Mouse (Mus musculus): ENCODE data around the gene Trpm3.

The Trpm3 gene

DNA sequence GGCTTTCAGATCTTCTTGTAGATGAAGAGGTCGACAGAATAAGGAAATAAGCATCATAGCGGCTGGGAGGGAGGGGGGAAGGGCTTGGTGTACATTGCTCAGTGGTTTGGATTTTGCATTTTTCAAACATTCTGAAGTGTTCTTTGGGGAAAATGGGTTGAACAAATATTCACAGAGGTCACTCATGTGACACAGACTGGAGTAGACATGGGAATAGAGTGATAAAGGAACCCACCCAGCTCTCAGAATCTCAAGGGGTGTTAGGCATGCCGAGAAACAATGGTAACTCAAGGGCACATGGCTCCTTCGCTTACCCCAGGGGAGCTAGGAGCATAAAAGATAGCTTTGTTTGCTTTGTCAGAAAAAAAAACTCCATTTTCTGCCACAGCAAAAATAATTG, 330.8 kb downstream of the Trpm3 start:
- in situ Hi-C loops (cut with MboI; ENCODE audit: unreplicated experiment in 2 of 2), result no loop called here

DNA sequence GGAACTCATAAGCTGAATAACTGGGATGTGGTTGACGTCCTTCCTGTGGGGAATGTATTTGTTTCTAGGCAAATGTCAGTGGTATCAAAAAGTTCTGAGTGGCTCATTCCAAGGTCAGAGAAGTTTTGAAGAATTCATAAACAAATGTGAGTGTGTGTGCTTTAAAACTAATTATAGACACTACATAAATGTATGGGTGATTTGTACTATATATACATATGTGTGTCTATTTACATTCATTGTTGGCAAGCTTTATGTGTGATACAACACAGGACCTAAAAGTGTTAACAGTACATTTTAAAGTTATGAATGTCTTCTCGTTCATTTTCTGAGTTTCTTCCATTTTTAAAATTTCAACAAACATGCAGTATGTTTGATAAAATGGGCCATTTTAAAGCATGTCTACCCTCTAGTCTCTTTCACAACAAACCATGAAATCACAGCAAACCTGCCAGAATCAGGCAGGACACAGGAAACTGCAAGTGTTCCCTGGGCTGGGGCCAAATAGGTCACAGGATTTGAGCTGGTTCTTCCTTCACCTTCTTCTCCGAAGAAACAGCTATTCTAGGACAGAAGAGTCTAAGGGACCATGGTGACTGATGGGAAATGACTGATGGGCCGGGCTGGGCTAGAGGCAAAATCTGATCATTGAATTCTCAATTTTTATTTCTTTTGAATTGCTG, 334.3 kb downstream of the Trpm3 start:
- in situ Hi-C loops (cut with MboI; ENCODE audit: unreplicated experiment in 2 of 2), result no loop called here

DNA sequence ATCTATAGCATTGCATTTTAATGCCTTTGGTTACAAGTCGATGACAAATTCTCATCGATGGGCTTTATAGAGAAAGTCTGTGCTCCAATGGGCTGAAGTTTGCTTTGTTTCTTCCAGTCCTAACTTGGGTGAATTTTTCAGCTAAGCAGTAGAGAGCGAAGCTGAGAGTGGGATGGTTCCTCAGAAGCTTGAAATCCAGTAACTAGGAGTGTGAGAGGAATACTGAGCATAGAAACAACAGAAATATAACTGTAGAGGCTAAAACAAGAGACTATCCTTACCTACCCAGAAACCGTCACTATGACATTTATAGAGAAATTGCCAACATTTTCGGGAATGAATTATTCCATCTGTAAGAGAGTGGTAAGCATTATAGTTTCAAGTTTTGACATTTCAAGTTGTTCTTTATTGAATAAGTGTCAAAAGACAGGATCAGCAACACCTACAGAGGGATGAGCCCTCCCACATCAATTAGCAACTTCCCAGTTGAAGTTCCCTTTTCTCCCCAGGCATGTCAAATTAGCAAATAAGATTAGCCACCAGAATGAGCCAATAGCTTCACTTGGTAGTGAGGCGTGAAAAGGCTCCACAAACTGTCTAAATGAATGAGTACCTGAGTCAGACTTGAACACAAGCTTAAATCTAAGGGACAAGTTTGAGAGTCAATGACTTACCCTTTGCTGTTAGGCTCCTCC, 339.6 kb downstream of the Trpm3 start:
- in situ Hi-C loops (cut with MboI; ENCODE audit: unreplicated experiment in 2 of 2), result no loop called here

DNA sequence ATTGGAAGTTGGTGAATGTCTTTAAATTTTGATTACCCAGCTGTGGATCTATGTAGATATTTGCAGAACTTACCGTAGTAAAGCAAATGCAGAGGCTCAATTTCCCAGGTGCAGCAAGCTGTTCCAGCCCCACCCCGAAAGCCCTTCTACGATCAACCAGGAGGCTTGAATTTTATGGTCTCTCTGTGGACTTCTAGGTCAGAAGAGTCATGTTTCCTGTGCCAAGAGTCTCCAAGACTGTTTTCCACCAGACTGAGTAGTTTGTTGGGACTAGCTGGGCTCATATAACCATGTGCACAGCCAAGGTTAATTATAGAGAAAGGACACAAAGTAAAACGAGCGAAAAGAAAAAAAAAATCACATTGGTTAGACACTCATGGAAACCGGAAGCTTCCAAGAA, 364.6 kb downstream of the Trpm3 start:
- in situ Hi-C loops (cut with MboI; ENCODE audit: unreplicated experiment in 2 of 2), result no loop called here

DNA sequence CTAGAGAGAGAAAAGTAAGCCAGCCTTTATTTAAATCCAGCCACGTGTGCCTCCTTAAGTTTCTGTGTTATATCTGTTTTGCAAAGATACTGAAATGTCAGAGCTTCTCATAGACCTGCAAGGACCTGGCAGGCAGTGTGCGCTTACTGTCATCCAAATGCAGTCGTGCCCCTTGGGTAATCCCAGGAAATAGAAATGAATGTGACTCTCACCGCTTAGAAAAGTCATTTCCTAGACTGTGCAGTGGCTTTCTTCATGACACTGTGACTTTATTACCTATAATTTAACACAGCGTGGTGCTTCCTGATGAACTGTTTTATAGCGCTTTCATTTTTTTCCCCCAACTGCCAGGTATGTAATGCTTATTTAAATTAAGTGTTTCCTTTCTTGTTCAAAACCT, 379.7 kb downstream of the Trpm3 start:
- in situ Hi-C loops (cut with MboI; ENCODE audit: unreplicated experiment in 2 of 2), result no loop called here

DNA sequence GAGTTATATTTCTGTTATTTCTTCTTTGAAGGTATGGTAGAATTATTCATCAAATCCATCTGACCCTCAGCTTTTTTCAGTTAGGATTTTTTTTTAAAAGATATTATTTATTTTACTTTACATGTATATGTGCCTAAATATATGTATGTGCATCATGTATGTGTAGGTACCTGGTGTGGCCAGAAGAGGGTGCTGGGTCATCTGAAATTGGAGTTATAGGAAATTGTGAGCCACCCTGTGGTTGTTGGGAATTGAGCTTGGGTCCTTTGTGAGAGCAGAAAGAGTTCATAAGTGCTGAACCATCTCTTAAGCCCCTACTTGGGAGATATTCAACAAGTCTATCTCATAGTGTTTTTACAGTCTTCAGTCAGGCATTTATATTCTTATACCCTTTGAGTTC, 389.1 kb downstream of the Trpm3 start:
- in situ Hi-C loops (cut with MboI; ENCODE audit: unreplicated experiment in 2 of 2), result no loop called here

DNA sequence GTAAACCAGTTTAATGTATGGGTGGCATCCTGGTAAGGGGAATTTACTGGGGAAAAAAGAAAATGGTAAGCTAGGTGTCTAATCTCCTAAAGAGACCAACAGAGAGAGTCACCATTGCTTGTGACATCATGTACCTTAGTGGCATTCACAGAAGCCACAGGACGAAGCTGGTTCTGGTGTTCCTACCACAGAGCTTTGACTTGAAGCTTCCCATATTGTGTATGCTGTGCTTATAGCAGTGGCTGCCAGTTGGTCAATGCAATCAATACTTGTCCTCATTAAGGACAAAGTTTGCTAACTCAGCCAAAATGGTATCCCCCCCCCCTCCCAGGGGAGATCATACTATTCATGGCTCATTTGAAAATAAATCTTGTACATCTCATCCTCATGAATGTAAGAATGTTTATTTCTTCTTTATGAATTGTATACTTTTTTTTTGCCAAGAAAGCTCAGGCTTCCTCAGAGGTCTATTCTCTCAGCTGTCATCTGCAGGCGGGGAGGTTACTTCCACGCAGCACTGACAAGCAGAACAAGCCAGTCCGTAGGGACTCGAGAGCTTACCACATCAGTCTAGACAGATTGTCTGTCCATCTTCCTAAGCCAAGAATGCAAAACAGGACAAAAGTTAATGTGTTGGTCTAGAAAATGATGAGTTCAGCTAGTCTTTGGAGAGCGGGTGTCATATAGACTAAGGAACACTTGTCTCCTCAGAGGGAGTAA, 404.3 kb downstream of the Trpm3 start:
- in situ Hi-C loops (cut with MboI; ENCODE audit: unreplicated experiment in 2 of 2), result no loop called here

DNA sequence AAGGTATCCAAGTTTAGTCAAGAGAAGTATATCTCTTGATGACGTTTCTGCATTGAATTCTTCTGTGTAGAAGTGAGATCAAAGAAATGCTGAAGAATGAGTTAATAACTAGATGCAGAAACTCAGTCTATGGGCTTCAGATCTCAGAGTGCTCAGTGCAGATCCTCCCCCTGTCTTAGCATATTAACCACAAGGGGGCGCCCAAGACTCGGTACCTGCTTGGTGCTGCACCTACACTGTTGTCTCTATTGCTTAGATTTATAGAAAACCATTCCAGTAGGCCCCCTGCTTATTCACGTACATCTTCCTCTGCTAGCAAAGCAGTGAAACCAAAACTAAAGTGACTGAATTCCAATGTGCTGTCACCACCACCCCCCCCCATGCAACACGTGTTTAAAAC, 413.3 kb downstream of the Trpm3 start:
- in situ Hi-C loops (cut with MboI; ENCODE audit: unreplicated experiment in 2 of 2), result loop anchor here (5.0 to 10.0 kb wide), 2 partner anchors 970 to 973 kb away; no protein-coding TSS in a partner anchor

DNA sequence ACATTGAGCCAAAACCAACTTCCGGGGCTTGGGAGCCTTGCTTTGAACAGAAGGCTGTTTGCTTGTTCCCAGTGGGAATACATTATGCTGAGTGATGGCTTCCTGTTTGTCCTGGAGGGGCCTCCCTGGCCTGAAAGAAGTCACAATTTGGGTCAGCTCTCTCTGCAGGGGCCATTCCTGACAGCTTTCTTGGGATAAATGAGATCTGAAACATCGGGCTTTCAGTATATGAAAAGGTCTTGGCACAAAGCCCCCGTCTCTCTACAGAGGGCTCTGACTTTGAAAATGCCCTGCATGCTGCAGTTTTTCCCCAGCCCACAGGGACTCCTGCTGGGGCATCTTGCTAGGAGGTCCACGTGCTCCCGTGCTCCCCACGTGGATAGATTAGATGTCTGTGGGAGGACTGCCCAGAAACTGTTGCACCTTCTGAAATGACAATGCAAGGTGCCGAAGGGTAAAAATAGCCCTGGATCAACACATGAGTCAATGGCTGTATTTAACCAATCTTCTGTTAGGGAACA, 415.6 kb downstream of the Trpm3 start:
- in situ Hi-C loops (cut with MboI; ENCODE audit: unreplicated experiment in 2 of 2), result loop anchor here (5.0 to 10.0 kb wide), 2 partner anchors 968 to 970 kb away; no protein-coding TSS in a partner anchor

DNA sequence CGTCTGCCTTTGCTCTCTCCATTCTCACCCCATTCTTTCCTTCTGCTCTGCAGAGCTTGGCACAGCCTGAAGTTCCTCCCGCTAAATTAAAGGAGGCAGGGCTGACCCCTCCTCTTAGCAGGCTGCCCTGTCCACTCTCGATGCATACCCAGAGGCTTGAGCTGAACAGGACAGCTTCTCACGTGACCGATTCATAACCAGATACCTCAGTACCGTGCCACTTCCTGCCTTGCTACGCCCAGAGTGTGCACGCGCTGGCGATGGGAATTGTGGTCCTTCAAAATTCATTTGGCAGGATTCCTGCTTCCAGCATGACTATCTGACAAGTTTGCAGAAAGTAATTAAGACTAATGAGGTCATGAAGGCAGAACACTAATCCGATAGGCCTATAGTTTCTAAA, 433.6 kb downstream of the Trpm3 start:
- in situ Hi-C loops (cut with MboI; ENCODE audit: unreplicated experiment in 2 of 2), result no loop called here

DNA sequence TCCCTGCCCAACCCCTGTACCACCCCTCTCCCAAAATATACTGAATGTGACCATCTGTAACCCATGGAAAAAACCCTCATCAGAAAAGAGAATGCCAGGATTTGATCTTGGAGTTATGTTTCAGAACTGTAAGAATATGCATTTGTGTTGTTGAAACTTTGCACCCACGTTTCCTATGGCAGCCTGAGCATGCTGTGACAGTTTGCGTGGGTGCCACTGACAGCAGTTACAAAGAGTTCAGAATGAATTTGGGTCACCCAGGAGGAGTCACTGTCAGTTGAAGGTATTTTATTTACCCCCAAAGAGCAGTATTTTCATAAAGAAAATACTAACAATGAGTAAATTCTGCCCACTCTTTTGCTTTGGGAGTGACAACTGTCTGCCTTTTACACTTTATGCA, 434.0 kb downstream of the Trpm3 start:
- in situ Hi-C loops (cut with MboI; ENCODE audit: unreplicated experiment in 2 of 2), result no loop called here

DNA sequence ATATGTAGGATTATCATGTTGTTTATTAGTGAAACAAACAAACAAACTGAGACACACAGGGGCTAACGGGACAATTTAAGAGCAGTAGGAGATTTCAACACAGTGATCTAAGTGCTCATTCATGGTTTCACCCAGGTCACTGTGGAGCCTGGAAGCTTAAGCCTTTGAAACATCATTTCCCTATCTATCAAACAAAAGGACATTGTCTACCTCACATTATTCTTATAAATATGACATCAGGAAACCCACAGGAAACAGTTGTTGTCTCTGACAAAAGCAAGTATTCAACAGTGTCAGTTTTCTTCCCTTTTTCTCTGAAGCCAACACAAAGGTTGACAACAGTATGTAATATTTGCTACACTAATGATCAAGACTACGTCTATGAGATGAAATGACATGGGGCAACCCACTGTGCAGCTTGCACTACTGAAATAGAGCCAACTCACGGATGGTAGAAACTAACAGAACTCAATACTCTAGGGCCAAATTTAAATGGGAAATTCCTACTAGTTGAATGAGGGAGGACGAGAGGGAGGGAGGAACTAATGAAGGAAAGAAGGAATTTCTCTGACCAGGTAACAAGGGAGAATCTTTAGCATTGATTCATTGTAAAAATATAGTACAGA, 443.4 kb downstream of the Trpm3 start:
- in situ Hi-C loops (cut with MboI; ENCODE audit: unreplicated experiment in 2 of 2), result no loop called here

DNA sequence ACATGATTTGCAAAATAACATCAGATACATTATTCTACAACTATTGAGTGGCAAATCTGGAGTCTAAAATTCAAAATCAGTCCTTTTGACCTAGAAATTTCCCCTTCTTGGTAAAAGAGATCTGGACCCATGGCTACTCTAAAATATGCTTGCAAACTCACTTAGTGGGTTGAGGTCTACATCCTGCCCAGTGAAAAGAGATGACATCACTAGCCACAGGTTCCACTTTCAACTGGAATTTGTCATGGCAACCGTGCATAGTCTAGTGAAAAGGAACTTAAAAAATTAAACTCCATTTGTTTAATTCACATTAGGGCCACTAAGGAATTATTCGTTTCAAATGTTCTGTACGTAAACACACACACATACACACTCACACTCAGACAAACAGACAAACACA, 455.6 kb downstream of the Trpm3 start:
- in situ Hi-C loops (cut with MboI; ENCODE audit: unreplicated experiment in 2 of 2), result no loop called here

DNA sequence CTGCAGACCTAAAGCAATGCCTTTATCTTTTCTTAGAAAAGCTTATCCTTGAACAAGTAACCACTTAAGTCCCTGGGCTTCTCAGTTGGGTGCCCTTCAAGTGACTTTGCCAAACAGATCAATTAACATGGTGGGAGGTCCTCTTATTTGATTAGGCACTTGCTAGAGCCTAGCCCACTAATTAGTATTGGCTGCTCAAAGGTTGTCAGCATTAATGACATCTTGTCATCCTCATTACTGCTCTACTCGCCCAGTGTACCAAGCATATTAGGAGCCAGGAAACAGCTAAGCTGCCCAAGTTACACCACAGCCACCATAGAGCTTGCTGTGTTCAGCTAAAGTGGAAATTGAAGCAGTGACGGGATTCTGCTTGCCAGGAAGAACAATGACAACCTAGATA, 456.4 kb downstream of the Trpm3 start:
- in situ Hi-C loops (cut with MboI; ENCODE audit: unreplicated experiment in 2 of 2), result no loop called here

DNA sequence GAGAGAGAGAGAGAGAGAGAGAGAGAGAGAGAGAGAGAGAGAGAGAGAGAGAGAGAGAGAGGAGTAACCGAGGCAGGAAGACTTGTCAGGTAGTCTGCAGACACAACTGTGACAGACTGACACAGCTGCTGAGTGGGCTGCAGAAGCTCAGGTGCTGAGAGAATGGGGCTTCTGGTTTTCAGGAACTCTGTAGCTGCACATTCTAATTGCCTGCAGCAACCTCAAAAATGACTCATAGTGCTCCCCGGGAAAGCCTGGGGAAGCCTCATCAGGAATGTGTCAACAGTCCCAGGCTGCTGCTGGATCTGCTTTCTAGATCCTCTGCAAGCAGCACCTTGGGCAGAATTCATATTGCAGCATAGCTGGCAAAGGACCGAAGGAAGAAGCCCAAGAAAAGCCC, 457.9 kb downstream of the Trpm3 start:
- in situ Hi-C loops (cut with MboI; ENCODE audit: unreplicated experiment in 2 of 2), result no loop called here

DNA sequence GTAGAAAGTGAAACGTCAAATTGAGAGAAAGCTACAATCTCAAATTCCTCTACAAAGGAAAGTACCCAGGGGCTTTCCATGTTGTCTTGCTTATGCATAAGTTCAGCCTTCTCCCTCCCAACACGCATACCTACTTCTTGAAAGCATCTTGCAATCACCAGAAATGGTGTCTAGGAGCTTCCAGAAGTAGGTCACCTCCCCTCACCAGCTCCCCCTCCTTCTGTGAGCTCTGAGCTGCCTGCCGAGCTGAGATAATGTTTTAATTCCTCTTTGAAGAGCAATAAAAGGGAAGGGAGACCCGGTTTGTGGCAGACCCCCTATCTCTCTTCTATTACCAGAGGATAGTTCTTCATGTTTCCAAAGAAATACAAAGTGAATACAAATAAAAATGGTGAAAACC, 465.5 kb downstream of the Trpm3 start:
- in situ Hi-C loops (cut with MboI; ENCODE audit: unreplicated experiment in 2 of 2), result no loop called here

DNA sequence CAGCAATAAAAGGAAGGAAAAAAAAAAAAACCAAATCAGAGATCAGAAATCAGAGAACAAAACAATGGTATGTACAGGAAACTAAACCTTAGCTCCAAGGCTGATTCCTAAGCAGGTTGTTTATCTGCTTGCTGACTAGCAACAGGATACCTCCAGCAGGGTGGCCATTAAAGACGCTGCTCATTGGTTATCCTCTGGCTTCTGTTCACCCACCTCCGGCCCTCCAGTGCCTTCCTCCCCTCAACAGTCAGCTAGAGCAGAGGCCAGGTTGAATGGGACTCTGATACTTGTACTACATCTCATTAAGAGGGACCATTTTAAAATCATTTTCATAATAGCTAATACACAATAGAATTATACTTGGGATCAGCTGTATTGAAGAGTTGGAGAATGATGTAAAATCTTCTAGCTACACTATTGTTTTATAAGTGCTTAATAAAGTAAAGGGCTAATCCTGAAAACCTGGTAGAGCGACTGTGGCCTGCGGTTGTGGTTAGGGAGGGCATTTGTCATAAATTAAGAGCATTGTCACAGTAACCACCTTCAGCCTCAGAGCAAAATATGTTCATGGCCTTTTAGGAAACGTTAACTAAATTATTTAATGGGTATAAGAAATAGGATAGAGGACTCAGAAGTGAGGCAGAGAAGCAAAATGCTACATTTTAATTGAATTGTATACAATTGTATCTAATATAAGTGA, 469.3 kb downstream of the Trpm3 start:
- in situ Hi-C loops (cut with MboI; ENCODE audit: unreplicated experiment in 2 of 2), result no loop called here

DNA sequence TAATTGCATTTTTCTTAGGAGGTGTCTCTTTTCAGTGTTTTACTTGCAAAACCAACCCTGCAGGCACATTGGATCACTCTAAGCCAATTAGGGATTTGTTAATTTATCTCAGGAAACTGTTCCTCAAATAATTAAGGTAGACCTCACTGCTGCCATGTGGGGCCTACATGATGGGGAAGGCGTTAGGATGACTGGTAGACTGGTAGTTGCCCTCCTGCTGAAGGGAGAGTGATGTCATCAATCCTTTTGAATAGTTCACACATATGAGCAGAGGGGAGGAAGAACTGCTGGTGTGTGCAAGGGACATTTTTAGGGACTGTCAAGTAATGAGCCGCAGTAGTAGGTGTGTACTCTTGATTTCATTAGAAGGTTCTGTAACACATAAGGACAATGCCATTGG, 472.8 kb downstream of the Trpm3 start:
- in situ Hi-C loops (cut with MboI; ENCODE audit: unreplicated experiment in 2 of 2), result no loop called here

DNA sequence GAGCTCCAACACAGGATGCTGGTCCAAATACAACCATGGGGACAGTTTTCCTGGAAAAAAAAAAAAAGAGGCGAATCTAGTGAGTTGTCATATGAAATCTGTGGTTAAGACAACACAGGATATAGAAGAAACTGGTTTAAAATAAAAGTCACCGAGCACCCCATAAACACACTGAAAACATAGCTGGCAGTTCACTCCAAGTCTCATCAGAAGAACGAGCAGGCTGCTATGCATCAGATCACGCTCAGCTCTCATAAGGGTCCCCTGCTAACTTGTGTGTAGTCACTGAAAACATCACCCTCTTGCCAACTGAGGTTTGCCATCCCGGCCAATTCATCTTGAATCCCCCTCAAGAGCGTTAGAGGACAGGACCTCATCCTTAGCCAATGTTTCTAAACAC, 476.5 kb downstream of the Trpm3 start:
- in situ Hi-C loops (cut with MboI; ENCODE audit: unreplicated experiment in 2 of 2), result no loop called here

DNA sequence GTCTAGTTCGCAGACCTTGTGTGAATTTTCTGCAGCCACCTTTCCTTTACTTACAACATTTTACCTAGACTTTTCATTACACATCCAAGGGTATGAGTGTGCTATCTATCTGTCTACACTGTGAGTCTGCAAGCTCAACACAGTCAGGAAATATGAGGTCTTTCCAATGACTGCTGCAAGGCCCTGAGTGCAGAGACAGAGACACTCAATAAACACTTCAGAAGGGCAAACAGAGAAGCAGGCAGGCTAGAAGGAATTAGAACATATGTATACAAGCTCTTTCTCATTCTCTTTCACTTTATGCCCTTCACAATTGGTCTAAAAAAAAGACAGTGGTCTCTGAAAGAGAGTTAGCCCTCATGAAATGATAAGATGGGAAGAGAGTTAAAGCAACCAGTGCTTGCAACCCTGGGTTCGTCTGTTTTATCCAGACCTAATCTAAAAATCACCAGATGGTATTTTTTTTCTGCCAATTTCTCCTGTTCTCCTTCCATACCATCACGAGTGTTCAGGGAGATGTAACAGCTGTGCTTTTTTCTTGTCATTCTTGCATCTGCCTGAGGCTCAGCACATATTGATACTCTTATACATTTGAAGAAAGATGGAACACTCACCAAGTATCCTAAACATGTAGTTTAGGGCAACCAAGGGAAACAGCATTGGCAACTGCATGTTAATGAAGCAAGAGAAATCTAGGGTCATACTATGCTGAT, 486.1 kb downstream of the Trpm3 start:
- in situ Hi-C loops (cut with MboI; ENCODE audit: unreplicated experiment in 2 of 2), result no loop called here

Measured in v-Abl transformed pro-B cells (cell line).